8 mouse cellular contexts compared by ENCODE assay signal in the genomic region with DNA sequence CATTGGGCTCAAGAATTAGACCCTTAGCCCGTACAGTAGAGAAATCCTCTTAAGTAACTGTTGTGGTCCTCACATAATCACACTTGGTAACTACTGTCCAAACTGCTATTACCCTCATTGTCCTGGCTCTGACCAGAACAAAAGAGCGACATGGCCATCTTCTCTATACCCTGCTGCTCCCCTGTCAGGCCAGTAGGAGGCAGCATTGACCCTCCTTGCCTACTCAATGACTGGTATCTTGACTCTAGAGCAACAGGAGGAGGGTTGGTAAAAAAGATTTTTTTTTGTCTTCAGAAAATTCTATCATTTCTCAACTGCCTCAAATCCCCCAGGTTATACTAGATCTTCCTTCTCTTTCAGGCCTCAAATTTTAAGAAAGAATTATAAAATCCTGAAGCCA.
A peak's percentile ranks its signal among the peaks of the same experiment; 100 is the strongest.
DNase-seq lines count a peak whose midpoint lies in the region; TF ChIP-seq lines count a peak whose summit lies in the region.

No protein-coding gene starts in this region.

- H3K4me1 ChIP-seq in thymus, adult 2 months (replicated peaks; ENCODE audit: control insufficient read depth, insufficient read depth, low read length): no peaks in the 10 kb centered on the region
- H3K4me1 ChIP-seq in cerebellum, adult 2 months (ENCODE audit: control insufficient read depth, insufficient read depth, low read length): peaks cover 2% of the 10 kb centered on the region; the same call in 1 of the 2 replicates

- DNase-seq in heart, adult 11 months: peak; percentile 90
- DNase-seq in heart, postnatal 25 days (ENCODE audit: low spot score): no peak
- peak; percentile 19 for DNase-seq in thymus, adult 2 months
- no peak for DNase-seq in thymus, adult 18-20 months
- DNase-seq in cerebellum, adult 2 months: peak; percentile 37 to 50
- DNase-seq in kidney, adult 9 months: peak; percentile 52
- peak; percentile 6 for DNase-seq in skeletal muscle tissue, adult 2 months (ENCODE audit: low read depth, low spot score)
- no peak for DNase-seq in gastrocnemius, adult 8-10 months (ENCODE audit: low spot score in 2 of 2)

- no peak for TF ChIP-seq CTCF in thymus, adult 2 months (IDR thresholded peaks at IDR 0.05; ENCODE audit: borderline replicate concordance, control insufficient read depth, extremely low read depth, insufficient read depth, low read length, poor library complexity)
- peak; percentile 84 for TF ChIP-seq CTCF in cerebellum, adult 2 months (IDR thresholded peaks at IDR 0.05; ENCODE audit: borderline replicate concordance, insufficient read depth, low read depth, low read length)

- WGBS in thymus, adult 2 months: 59% methylated on average over 2 of the region's 2 CpGs
- WGBS in cerebellum, adult 2 months: 59% methylated on average over 2 of the region's 2 CpGs

- H3K27me3 ChIP-seq in thymus, adult 2 months (ENCODE audit: control insufficient read depth, insufficient read depth, low read length): no peaks in the 10 kb centered on the region
- H3K27me3 ChIP-seq in cerebellum, adult 2 months (ENCODE audit: control insufficient read depth, insufficient read depth, low read length): no peaks in the 10 kb centered on the region

- H3K27ac ChIP-seq in thymus, adult 2 months (ENCODE audit: control insufficient read depth, insufficient read depth, low read length): no peak overlapping the region
- H3K27ac ChIP-seq in cerebellum, adult 2 months (ENCODE audit: insufficient read depth, low read length): no peak overlapping the region

- no peak for TF ChIP-seq POLR2A in thymus, adult 2 months (IDR thresholded peaks at IDR 0.05; ENCODE audit: control insufficient read depth, extremely low read depth, insufficient read depth, low read length, poor library complexity)
- no peak for TF ChIP-seq POLR2A in cerebellum, adult 2 months (IDR thresholded peaks at IDR 0.05; ENCODE audit: borderline replicate concordance, insufficient read depth, low read length)

- intact Hi-C loops in heart, postnatal 25 days (cut with DNase I): loop anchor here (2.0 kb wide), 1 partner anchor 339 kb away; no protein-coding TSS in a partner anchor

- H3K4me3 ChIP-seq in thymus, adult 2 months (ENCODE audit: control insufficient read depth, insufficient read depth, low read length): no peak overlapping the region
- H3K4me3 ChIP-seq in cerebellum, adult 2 months (replicated peaks; ENCODE audit: insufficient read depth, low read depth, low read length): no peak overlapping the region

- no peaks in the 10 kb centered on the region for H3K36me3 ChIP-seq in thymus, adult 2 months (ENCODE audit: control insufficient read depth, insufficient read depth, low read length)

Comparison
In these comparisons a context has a peak if more than half of its experiments do, and no peak if none do; other contexts are left out.
1. DNase-seq: peak in heart, adult 11 months (single experiment), thymus, adult 2 months (single experiment), cerebellum, adult 2 months (2 of 2), kidney, adult 9 months (single experiment) and skeletal muscle tissue, adult 2 months (single experiment); none in heart, postnatal 25 days (single experiment), thymus, adult 18-20 months (0 of 2) and gastrocnemius, adult 8-10 months (0 of 2).